Mouse (Mus musculus): ENCODE results near the gene Wdr60.
A peak's percentile ranks its signal among the peaks of the same experiment; 100 is the strongest.

Wdr60 gene

GRCm38 (mm10) chr12:116262555-116263341 is at the start of gene Wdr60:
TSS of gene Wdr60 (minus strand) at chr12:116263022.
- DNase-seq (ENCODE audit: low read depth, low spot score) = peak; percentile 84

DNA sequence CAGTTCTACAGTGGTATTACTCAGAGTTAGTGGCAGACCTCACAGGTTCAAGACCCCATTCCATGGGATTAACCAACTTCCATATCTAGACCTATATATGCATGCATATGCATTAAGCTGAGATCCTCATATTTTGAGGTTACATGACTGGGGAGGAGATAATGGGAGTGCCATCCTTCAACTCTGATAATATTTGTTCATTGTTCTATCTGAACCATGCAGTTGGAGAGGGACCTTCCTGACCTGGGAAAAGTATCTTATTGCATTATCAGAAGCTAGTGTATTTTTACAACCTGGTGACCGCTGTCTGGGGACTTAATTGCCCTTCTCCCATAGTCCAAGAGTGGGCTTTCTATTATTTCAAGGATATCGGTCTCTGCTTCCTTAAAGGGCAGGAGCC is 45.8 kb upstream of the Wdr60 start:
- Histone ChIP-seq H3K27me3 (ENCODE audit: control insufficient read depth, insufficient read depth, low read length, poor library complexity, severe bottlenecking) (no peaks in the 10 kb centered on the region), H3K36me3 (ENCODE audit: control insufficient read depth, insufficient read depth, low read length, poor library complexity, severe bottlenecking) (no peaks in the 10 kb centered on the region)
- no peak for DNase-seq (ENCODE audit: low read depth, low spot score)

More at GRCm38 (mm10) chr12:116262555-116263341, at the start of gene Wdr60:
- Histone ChIP-seq H3K36me3 (ENCODE audit: control insufficient read depth, insufficient read depth, low read length, poor library complexity, severe bottlenecking) (no peaks in the 10 kb centered on the region), H3K27me3 (ENCODE audit: control insufficient read depth, insufficient read depth, low read length, poor library complexity, severe bottlenecking) (no peaks in the 10 kb centered on the region)

DNA sequence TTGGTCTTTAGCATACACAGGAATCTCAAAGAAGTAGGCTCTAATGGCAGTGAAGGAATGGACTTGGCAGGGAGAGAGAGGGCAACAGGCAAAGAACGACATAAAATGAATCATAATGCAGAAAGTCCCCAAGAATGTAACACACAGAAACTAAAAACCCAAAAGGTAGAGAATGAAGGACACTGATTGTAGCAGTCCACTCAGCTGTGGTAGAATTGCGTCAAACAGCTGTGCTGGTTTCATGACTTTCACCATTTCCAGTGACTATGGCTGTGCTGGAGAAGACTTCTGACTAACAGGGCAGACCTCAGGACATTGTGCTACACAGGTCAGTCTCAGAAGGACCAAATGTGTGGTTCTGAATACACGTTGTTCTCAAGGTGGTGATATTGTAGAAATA is 45.0 kb upstream of the Wdr60 start:
- H3K36me3 ChIP-seq (ENCODE audit: control insufficient read depth, insufficient read depth, low read length, poor library complexity, severe bottlenecking) = no peaks in the 10 kb centered on the region
- H3K27me3 ChIP-seq (ENCODE audit: control insufficient read depth, insufficient read depth, low read length, poor library complexity, severe bottlenecking) = no peaks in the 10 kb centered on the region

GRCm38 (mm10) chr12:116306042-116306441 is 43.2 kb upstream of the Wdr60 start:
- DNase-seq (ENCODE audit: low read depth, low spot score) = no peak
- H3K36me3 ChIP-seq (ENCODE audit: control insufficient read depth, insufficient read depth, low read length, poor library complexity, severe bottlenecking) = no peaks in the 10 kb centered on the region
- no peaks in the 10 kb centered on the region for H3K27me3 ChIP-seq (ENCODE audit: control insufficient read depth, insufficient read depth, low read length, poor library complexity, severe bottlenecking)

More for the DNA sequence above, 45.0 kb upstream of the Wdr60 start:
- DNase-seq (ENCODE audit: low read depth, low spot score) = no peak

- H3K36me3 ChIP-seq (ENCODE audit: control insufficient read depth, insufficient read depth, low read length, poor library complexity, severe bottlenecking) = no peaks in the 10 kb centered on the region
- no peaks in the 10 kb centered on the region for H3K27me3 ChIP-seq (ENCODE audit: control insufficient read depth, insufficient read depth, low read length, poor library complexity, severe bottlenecking)
- DNase-seq (ENCODE audit: low read depth, low spot score) = no peak
Measured at GRCm38 (mm10) chr12:116302181-116302580, 39.4 kb upstream of the Wdr60 start.

DNA sequence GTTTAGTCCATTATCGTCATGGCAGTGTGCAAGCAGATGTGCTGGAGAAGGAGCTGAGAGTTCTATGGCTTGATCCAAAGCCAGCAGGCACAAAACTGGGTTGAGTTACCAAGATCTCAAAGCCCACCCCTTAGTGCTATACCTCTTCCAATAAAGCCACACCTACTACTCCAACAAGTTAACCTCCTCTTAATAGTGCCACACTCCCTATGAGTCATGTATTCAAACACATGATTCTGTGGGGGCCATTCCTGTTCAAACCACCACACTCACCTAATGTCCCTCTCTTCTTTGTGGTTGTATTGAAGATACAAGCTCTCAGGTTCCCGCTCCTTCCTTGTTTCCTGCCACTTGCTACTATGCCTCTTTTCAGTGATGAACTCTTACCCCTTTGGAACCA is 37.1 kb upstream of the Wdr60 start:
- Histone ChIP-seq H3K27me3 (ENCODE audit: control insufficient read depth, insufficient read depth, low read length, poor library complexity, severe bottlenecking) (no peaks in the 10 kb centered on the region), H3K36me3 (ENCODE audit: control insufficient read depth, insufficient read depth, low read length, poor library complexity, severe bottlenecking) (no peaks in the 10 kb centered on the region)
- DNase-seq (ENCODE audit: low read depth, low spot score) = no peak

DNA sequence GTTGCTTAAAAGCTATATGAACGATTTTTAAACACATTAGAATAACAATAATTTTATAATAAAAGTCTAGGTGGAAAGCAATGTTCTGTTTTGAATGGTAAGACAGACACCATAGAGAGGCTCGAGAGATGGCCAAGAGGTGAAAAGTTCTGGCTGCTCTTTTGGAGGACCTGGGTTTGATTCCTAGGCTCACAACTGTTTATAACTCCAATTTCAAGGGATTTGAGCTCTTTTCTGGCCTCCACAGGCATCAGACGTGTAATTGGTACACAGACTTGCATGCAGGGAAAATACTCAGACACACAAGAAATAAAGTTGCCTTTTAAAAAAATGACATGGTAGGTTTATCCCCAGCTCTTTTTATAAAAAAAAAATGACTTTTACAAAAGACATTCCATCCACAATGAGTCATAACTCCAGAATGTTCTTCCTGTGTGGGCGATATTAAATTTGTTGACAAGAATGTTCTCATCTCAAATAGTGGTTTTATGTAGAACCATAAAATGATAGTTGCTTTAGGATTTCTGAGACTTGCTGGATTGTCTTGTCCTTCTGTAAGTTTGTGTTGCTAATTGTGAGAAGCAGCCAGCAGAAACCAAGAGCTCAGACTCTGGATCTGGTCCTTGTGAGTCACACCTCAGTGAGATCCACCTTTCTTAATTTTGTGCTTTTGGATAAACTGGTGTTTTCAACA is 30.9 kb upstream of the Wdr60 start:
- DNase-seq (ENCODE audit: low read depth, low spot score) = no peak
- Histone ChIP-seq H3K36me3 (ENCODE audit: control insufficient read depth, insufficient read depth, low read length, poor library complexity, severe bottlenecking) (no peaks in the 10 kb centered on the region), H3K27me3 (ENCODE audit: control insufficient read depth, insufficient read depth, low read length, poor library complexity, severe bottlenecking) (no peaks in the 10 kb centered on the region)

DNA sequence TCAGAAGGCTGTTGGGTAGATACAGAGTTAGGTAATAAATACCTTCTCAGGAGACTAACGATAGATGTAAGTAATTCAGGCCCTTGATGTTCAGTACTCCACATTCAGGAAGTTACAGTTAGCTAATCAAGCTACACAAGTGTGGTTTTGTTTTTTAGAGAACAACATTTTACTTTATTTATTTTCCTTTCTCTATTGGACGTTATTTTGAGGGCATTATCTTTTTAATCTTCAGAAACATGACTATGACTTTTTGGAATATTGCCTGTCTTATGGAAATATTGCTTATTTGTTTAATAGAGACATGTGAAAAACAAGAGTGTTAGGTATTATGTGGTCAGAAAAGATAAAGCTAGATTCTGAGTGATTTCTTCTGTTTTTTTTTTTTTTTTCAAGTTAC is 30.4 kb upstream of the Wdr60 start:
- H3K36me3 ChIP-seq (ENCODE audit: control insufficient read depth, insufficient read depth, low read length, poor library complexity, severe bottlenecking) = no peaks in the 10 kb centered on the region
- H3K27me3 ChIP-seq (ENCODE audit: control insufficient read depth, insufficient read depth, low read length, poor library complexity, severe bottlenecking) = no peaks in the 10 kb centered on the region
- no peak for DNase-seq (ENCODE audit: low read depth, low spot score)

DNA sequence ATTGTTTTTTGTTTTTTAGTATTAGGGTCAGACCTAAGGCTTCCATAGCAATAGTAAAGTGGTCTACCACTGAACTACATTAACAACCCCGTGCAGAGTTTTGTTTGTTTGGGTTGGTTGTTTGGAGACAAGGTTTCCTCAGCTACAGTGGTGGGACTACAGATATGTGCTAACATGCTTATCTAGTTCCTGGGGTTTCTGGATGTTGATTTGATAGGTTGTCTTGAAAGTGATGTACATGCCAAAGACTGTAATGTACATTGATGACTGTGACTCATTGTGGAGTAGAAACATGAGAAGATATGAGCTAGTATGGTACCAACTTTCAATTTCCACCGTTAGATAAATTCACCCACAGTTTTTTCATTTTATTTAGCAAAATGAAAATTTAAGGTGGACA is 20.7 kb upstream of the Wdr60 start:
- H3K27me3 ChIP-seq (ENCODE audit: control insufficient read depth, insufficient read depth, low read length, poor library complexity, severe bottlenecking) = no peaks in the 10 kb centered on the region
- no peaks in the 10 kb centered on the region for H3K36me3 ChIP-seq (ENCODE audit: control insufficient read depth, insufficient read depth, low read length, poor library complexity, severe bottlenecking)
- DNase-seq (ENCODE audit: low read depth, low spot score) = no peak

- peak; percentile 46 for DNase-seq (ENCODE audit: low read depth, low spot score)
- Histone ChIP-seq H3K36me3 (ENCODE audit: control insufficient read depth, insufficient read depth, low read length, poor library complexity, severe bottlenecking) (no peaks in the 10 kb centered on the region), H3K27me3 (ENCODE audit: control insufficient read depth, insufficient read depth, low read length, poor library complexity, severe bottlenecking) (no peaks in the 10 kb centered on the region)
Measured at GRCm38 (mm10) chr12:116282856-116283255, 20.0 kb upstream of the Wdr60 start.

DNA sequence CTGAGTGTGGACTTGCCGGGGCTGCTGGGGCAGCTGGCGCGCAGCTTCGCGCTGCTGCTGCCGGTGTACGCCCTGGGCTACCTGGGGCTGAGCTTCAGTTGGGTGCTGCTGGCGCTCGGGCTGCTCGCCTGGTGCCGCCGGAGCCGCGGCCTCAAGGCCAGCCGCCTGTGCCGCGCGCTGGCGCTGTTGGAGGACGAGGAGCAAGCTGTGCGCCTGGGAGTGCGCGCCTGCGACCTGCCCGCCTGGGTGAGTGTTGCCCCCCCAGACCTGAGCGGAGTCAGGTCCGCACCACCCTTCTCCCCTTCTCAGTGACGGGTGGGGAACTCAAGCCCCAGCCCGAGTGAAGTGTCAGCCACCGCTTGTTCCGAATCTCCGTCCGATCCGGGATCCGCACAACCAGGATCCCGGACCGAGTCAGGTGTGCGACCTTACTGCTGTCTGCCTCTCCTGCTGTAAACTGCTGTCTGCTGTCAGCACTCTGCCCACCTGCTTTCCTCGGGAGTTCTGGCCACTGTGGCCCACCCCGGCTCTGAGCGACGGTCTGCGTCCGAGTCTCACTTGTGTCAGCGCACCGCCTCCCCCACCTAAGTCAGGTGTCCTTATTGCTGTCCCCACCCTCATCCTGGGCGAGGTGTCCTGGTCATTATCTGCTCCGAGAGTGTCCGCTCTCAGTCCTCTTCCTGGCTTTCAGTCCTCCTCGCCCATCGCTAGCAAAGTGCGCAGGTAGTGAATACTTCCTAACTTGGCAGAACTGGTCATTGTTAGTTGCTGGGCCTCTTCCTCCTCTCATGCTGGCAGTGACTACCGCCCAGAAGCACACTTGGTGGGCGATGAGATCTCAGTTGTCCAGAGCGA is 18.8 kb upstream of the Wdr60 start:
- Histone ChIP-seq H3K27me3 (ENCODE audit: control insufficient read depth, insufficient read depth, low read length, poor library complexity, severe bottlenecking) (no peaks in the 10 kb centered on the region), H3K36me3 (ENCODE audit: control insufficient read depth, insufficient read depth, low read length, poor library complexity, severe bottlenecking) (no peaks in the 10 kb centered on the region)
- DNase-seq (ENCODE audit: low read depth, low spot score) = peak; percentile 37

- no peaks in the 10 kb centered on the region for H3K27me3 ChIP-seq (ENCODE audit: control insufficient read depth, insufficient read depth, low read length, poor library complexity, severe bottlenecking)
- H3K36me3 ChIP-seq (ENCODE audit: control insufficient read depth, insufficient read depth, low read length, poor library complexity, severe bottlenecking) = no peaks in the 10 kb centered on the region
- peak; percentile 98 for DNase-seq (ENCODE audit: low read depth, low spot score)
Measured at GRCm38 (mm10) chr12:116280653-116281364, 18.0 kb upstream of the Wdr60 start, which contains the start of gene Esyt2. TSS of gene Esyt2 (plus strand) at chr12:116281196.

DNA sequence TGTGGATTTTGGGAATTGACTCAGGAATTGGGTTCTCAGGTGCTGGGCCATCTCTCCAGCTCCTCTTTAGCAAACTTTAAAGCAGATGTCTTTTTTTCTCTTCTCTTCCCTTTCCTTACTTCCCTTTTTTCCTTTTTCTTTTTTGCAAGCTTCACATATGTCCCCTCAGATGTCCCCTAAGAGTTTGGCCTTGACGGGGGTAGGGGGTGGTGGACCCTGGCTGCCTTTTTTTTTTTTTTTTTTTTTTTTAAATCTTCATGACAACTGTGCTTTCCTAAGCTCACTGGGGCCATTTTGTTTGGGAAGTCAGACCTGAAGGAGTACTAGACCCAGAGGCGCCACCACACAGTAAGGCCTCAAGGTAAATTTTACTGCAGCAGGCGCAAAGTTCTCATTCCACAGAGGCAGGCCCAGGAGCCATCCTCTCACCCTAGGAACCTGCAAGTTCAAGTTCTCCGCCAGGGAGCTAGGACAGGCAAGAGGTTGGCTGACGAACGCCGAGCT is 17.4 kb upstream of the Wdr60 start:
- H3K27me3 ChIP-seq (ENCODE audit: control insufficient read depth, insufficient read depth, low read length, poor library complexity, severe bottlenecking) = no peaks in the 10 kb centered on the region
- no peak for DNase-seq (ENCODE audit: low read depth, low spot score)
- H3K36me3 ChIP-seq (ENCODE audit: control insufficient read depth, insufficient read depth, low read length, poor library complexity, severe bottlenecking) = no peaks in the 10 kb centered on the region

GRCm38 (mm10) chr12:116279181-116279580 is 16.4 kb upstream of the Wdr60 start:
- no peaks in the 10 kb centered on the region for H3K27me3 ChIP-seq (ENCODE audit: control insufficient read depth, insufficient read depth, low read length, poor library complexity, severe bottlenecking)

More at GRCm38 (mm10) chr12:116279181-116279580, 16.4 kb upstream of the Wdr60 start:
- no peaks in the 10 kb centered on the region for H3K36me3 ChIP-seq (ENCODE audit: control insufficient read depth, insufficient read depth, low read length, poor library complexity, severe bottlenecking)
- DNase-seq (ENCODE audit: low read depth, low spot score) = no peak
